Mouse (Mus musculus) R1 (cell line): Measurements from ENCODE around the gene Shc1.
"Not testable (repeated sequence)": the region's sequence is repeated elsewhere in the genome, so short reads cannot be mapped to it uniquely, and the experiment has no call there.

ENCODE experiments used
- DNase-seq: peaks from one replicate; pipeline ENCODE4 v3.0.0-alpha.2; 2018; ENCODE audit warnings: low read depth, low spot score

Gene Shc1

DNA sequence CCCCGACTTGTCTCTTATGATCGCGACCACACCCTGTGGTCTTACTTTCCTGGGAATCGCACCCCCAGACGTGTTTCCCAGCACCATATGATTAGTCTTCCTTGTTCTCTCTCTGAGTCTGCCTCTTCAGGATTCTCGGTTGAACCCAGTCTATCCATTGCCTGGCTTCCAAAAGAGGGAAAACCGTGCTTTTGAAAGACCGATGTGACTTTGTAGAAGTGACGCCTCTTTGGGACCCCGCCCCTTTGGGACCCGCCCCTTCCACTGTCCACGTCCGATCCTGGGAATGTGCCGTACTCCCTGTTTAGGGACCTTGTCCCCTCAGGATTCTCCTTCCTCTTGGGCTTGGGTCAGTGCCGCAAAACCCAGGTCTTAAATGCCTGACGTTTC, 613 bp downstream of the Shc1 start:
- DNase-seq: peak; percentile 95

DNA sequence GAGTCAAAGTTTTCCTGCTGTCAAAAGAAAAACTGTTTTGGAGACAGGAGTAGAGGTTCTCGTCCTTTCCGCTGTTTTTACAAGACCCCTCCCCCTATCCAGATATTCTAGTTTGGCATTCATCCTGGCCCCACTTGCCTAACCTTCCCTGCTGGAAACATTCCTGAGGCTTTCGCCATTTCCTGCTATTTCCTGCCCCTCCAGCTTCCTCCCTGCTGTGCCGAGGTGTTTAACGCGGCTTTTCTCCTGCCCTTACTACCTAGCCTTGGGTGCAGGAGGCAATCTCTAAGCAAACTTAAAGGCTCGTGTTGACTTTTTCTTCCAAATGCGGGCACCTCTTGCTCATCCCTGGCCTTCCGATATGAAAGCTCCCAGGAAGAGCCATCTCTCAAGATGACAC, 1.3 kb downstream of the Shc1 start:
- DNase-seq: peak; percentile 98

DNA sequence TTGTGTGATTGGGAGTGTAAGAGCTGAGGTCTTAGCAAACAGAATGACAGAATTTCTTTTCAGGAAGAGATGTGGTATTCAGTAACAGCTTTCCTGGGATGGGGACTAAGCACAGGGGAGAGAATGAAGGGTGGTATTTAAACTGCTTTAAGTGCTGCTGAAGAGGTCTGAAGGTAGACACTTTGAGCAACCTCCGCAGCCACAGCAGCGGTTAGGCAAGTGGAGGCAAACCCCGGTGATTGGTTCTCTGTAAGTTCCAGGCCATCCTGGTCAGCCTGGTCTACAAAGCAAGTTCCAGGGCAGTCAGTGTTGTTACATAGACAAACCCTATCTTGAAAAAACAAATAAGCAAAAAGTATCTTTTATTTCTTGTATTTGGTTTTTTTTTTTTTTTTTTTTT, 1.7 kb downstream of the Shc1 start:
- no peak for DNase-seq

DNA sequence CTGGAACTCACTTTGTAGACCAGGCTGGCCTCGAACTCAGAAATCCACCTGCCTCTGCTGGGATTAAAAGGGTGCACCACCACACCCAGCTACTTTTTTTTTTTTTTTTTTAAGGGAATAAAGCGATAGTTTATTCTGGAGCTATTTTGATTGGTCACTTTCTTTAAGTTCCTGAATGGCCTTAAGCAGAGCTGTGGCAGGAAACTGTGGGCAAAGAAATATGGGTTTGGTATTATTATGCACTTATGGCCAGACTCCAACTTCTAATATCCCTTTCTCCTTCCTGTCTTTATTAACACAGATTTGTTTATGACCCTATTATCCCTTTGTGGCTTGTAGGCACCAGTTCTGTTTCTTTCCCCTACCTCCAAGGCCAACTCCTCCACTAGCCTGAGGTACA, 2.2 kb downstream of the Shc1 start:
- DNase-seq: no peak

GRCm38 (mm10) chr3:89421002-89421774, 2.9 kb downstream of the Shc1 start:
- peak; percentile 97 for DNase-seq

- DNase-seq: peak; percentile 32
Observed at GRCm38 (mm10) chr3:89421810-89422473, 3.7 kb downstream of the Shc1 start.

DNA sequence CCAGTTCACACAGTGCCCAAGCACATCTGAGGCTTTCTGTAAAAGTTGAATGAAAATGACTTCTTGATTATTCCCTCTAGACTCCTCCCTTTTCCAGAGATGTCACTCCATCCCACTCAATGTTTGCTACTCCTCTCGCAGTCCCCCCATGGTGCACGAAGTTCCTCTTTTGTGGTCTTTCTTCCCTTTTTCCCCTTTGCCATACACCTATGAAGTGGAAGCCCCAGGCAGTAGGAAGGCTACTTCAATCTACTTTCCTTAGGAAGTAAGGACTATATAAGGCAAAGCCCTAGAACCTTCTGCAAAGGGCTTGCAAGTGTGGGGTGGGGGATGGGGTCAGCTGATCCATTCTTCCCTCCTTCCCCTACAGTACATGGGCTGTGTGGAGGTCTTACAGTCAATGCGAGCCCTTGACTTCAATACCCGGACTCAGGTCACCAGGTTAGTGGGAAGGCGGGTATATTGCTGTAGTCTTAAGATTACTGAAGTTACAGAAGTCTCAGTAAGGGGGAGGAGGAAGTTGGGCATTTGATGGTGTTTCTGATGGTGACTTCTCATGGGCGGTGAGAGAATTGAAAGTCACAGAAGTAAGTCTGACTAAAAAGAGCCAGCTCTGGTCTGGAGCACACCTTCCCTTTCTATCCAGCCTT, 4.4 kb downstream of the Shc1 start:
- peak; percentile 36 for DNase-seq

DNA sequence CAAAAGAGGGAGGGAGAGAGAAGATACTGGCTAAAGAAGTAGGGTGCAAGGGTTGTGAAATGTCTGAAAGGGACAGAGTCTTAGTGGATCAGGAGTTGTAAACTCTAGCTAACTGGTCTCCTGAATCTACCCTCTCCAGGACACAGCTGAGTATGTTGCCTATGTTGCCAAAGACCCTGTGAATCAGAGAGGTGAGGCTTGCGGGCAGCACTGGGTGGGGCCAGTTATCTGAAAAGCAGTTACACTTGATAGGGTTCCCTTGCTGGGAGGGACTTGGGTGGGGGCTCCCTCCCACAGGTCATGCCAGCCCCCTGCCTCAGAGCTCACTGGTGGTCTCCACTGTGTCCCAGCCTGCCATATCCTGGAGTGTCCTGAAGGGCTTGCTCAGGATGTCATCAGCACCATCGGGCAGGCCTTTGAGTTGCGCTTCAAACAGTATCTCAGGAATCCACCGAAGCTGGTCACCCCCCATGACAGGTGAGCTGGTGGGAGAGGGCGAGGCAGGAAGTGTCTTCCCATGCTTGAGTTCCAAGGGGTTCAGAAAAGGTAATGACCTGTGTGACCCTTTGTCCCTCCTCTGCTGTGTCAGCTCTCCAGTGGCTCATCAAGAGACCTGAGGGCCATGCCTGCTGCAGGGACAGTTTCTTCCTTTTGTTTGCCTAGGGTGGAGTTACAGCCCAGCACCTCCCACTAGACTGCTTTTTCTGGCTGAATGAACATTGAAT, 6.3 kb downstream of the Shc1 start:
- DNase-seq: peak; percentile 61

DNA sequence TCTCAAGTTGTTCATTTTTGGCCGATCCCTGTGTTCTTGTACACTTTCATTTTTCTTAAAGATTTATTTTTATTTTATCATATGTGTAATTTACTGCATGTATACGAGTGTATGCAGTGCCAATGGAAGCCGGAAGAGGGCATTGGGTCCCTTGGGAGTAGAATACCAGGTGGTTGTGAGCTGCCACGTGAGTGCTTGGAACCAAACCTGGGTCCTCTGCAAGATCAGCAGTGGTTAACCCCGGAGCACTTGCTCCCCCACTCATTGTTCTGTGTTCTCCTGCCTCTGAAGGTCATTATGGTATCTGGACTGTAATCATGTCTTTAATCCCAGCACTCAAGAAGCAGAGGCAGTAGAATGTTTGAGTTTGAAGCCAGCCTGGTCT, 6.9 kb downstream of the Shc1 start:
- DNase-seq: peak; percentile 66

DNA sequence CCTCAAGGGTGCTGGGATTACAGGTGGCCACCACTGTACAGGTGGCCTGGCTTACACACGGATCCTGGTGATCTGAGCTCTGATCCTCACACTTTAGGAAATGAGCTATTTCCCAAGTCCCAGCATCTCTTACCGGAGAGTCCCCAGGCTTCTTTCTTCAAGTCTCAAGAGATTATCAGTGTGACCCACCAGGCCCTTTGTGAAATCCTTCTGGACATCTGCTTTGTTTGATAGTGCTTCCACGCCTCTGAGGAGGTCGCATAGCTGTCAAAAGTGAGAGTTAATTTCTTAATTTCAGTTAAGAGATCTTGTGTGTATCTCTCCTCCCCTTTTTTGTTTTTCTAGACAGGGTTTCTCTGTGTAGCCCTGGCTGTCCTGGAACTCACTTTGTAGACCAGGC, 7.6 kb downstream of the Shc1 start:
- no peak for DNase-seq

DNA sequence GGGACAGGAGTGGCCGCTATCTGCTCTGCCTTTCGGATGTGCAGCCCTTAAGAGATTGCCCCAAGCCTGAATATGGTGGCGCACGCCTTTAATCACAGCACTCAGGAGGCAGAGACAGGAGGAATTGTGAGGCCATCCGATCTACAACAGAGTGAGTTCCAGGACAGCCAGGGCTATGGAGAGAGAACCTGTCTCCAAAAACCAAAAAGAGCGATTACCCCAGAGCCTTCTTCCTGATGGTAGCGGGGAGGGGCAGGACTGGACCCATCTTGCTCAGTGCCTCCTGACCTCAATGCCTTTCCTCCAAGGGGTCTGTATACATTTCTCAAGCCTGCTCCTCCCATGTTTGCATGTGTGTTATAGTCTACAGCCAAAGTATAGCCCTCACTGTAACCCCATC, 10.8 kb downstream of the Shc1 start:
- not testable (repeated sequence) for DNase-seq

GRCm38 (mm10) chr3:89430171-89431159, 12.2 kb downstream of the Shc1 start, which contains the start of gene Pygo2:
Pygo2 (plus strand) TSS chr3:89430214.
- DNase-seq: peak; percentile 97

- no peak for DNase-seq
Observed at GRCm38 (mm10) chr3:89432606-89433005, 14.4 kb downstream of the Shc1 start.

DNA sequence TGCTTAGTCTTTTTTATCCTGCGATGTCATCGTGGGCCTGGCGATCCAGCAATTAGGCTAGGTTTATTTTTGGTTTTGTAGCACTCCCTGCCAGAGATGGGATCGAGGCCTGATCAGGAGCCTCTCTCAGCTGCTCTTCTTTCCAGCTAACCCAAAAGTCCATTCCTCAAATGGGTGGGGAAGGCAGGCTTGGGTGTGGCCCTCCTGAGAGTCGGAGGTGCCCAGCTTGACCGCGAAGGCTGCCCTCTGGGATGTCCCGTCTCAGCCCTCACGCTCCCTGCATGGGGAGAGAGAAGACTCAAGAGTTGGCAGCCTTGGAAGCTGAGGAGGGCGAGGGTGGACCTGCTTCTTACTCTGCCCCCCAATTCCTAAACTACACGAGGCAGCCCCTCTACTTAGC, 16.3 kb downstream of the Shc1 start:
- DNase-seq: no peak

- no peak for DNase-seq
Observed at GRCm38 (mm10) chr3:89435041-89435440, 16.8 kb downstream of the Shc1 start.

- DNase-seq: peak; percentile 94
Observed at GRCm38 (mm10) chr3:89436176-89437113, 18.2 kb downstream of the Shc1 start, which contains the start of gene Pbxip1. Pbxip1 (plus strand) TSS chr3:89436706.

GRCm38 (mm10) chr3:89437269-89437668, 19.0 kb downstream of the Shc1 start:
- peak; percentile 66 for DNase-seq

- no peak for DNase-seq
Observed at GRCm38 (mm10) chr3:89440691-89441090, 22.4 kb downstream of the Shc1 start.

DNA sequence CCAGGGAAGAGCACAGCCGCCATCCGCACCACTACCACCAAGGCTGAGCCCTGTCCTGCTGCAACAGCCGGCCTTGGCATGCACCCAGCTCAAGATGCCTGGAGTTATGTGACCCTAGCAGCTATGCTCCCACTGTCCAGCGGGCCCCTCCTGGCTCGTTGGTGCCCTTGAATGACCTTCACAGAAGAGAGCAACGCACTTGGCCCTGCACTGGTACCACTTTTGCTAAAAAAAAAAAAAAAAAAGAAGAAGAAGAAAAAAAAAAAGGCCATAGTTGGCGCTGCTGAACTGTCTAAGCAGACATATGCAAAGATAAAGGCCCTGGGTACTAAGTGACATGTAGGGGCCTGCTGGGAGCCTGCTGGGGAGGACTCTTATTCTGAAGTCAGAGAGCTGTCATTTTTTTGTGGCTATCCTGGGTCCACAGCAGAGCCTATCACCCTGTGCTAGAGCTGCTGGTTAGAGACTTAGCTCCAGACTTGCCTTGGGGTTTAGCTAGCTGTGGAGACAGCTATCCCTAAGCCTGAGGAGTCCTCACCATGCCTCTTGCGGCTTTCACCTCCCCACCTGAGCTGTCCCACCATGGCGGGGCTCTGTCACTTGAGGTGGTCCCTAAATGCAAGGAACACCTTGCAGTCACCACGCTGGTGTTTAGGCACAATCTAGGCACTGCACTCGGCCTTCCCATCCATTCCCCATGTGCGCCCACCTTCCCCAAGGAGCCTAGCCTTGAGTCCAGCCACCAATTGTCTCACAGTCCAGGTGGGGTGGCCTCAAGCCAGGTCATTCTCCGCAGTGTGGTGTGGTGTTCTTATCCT, 30.7 kb downstream of the Shc1 start:
- DNase-seq: peak; percentile 49
